Mouse (Mus musculus): ENCODE results near the gene Fam183b. TPM values are rescaled to one million over a fixed set of nuclear protein-coding genes. Genes with fewer than 3 reads are reported as not detected.
A peak's percentile ranks its signal among the peaks of the same experiment; 100 is the strongest.
"Not testable (repeated sequence)": the region's sequence is repeated elsewhere in the genome, so short reads cannot be mapped to it uniquely, and the experiment has no call there.

Gene Fam183b
- 3.3 and 4.8 TPM in 2 replicates for polyA plus RNA-seq (2012; rRNA removed)

DNA sequence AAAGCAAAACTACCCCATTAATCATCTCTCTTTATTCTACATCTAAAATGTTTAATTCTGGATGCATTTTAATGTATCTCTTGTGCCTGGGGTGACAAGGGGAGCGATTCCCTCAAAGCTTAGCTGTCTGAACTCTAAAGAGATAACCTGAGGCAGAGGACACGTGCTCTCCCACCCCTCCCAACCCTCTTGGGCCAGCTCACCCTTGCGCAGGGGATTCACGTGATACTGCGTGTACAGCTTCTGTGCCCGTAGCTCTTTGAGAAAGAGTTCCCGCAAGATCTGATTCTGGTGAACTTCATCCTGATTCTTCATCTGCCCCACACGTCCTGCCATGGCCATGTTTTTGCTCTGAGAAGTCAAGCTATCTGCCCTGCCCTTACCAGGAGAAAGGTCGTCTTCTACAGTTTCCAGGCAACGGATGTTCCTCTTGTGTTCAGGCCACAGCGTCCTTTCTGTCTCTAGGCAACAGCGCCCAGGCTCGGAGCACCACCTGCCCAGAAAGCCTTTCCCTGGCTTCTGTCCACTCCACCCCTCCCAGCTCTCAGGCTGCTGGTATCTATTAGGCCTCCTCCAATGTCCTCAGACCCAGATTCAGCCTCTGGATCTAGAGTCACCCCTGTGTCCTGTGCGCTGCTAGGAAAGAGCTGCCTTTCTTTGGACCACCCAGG is at the start of gene Fam183b:
TSS of gene Fam183b (minus strand) at position 403 of the 671 bp plus-strand sequence.
- no peak for DNase-seq (ENCODE audit: low read depth)

DNA sequence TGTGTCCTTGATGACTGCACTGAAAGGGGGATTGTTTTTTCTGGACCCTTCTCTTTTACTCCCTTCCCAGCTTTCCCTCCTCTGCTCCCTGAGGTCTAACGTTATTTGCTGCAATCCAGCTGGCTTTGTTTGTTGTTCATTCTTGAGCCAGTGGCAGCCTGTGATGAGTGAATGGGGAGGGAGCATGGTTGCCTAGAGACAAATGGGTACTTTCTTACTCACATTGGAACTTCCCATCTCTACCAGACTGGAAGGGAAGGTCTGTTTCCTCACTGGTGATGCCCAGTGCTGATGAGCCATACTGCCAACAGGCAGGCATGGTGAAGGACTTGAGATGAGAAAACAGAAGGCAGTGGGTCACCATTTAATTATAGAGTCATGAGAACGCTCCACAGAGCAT is 48.0 kb upstream of the Fam183b start:
- no peak for DNase-seq (ENCODE audit: low read depth)

DNA sequence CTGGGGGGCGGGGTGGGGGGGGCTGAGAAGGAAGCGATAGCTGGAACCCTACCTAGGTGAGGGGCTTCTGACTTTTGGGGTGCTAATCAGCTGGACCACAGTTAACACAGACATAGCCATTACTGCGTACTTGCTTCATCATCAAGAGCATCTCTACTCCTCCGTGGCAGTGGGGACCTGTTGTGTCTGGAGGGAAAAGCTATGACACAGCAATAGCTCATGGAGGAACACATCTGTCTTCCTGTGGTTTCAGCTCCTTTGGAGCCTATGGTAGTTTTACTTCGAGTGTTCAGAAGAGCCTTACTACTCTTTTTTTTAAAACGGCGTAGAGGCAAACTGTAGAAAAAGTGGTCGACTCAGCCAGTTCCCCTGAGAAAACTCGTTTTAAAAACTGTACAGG is 45.9 kb upstream of the Fam183b start:
- no peak for DNase-seq (ENCODE audit: low read depth)

DNA sequence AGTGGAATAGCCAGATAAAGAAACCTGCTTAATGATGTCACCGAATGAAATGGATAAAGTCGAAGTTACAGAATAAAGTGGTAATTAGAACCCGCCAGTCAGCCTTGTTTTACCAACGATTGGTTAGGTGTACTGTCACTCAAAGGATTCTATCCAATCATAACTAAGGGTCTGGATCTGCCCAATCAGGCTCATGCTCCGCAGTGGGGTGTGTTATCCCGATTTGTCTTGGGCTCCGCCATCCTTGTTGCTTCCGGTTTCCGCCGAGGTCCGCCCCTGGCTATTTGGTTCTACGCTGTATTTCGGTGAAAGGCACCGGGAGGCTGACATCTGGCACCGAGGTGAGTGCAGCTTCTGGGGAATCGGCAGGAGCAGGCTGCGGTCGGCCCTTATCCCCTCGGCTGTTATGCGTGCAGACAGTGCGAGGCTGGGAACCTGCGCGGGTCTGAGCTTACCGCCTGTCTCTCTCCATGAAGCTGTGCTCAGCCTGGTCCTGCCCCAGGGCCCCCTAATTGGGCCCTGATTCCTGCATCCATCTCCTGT is 45.2 kb upstream of the Fam183b start, which contains the start of gene Gm12258:
TSS of gene Gm12258 (plus strand) at position 240 of the 543 bp plus-strand sequence.
- DNase-seq (ENCODE audit: low read depth) = peak; percentile 96

DNA sequence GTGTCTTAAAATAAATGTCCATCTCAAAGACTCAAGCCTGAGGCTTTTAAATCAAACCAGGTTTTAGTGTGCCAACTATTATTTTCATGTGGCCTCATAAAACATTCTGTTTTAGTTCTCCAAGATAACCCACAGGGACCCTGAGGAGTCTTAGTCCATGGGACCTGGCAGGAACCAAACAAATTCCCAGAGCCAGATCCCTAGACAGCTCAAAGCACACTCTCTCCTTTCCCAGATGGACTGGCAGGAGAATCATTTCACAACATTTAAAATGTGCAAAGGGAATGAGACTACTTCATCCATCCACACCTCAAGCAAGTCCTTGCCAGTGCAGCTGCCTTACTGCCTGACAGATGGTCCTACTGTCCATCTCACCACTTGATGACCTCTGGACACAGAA is 37.2 kb upstream of the Fam183b start, which contains the start of gene Olfr311:
TSS of gene Olfr311 (plus strand) at position 301 of the 400 bp plus-strand sequence.
- DNase-seq (ENCODE audit: low read depth) = not testable (repeated sequence)

DNA sequence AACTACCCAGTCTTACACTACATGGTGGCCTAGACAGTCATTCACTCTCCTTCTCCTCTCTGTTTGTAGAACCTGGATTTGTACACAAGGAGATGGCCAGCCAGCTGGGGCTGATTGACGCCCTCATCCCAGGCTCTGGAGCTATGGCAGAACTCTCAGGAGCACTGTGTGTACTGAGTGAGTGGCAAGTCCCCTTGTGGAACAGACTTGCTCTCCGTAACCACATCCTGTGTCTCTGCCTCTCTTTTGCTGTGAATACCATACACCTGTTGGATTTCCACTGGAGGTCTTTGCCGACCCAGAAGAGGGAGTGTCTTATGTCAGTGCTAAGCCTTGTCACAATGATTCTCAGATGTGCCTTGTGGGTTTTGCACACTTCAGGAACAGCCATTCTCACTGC is 30.8 kb upstream of the Fam183b start:
- DNase-seq (ENCODE audit: low read depth) = not testable (repeated sequence)

DNA sequence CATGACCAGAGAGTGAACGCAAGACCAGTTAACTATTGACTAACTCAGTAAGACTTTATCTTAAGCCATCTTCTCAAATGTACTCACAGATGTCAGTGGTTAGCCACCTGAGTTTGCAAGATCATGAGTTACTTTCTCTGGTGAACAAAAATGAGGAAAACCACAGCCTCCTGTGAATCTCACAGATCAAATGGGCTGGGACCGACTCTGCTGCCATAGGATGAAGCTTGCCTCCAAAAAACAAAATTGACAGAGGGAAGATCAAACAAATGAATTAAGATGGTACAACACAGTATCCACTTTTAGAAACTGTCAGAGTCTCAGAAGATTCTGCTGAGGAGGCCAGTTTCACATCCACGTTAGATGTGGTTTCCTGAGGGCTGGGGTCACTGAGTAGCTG is 28.0 kb upstream of the Fam183b start:
- DNase-seq (ENCODE audit: low read depth) = no peak

DNA sequence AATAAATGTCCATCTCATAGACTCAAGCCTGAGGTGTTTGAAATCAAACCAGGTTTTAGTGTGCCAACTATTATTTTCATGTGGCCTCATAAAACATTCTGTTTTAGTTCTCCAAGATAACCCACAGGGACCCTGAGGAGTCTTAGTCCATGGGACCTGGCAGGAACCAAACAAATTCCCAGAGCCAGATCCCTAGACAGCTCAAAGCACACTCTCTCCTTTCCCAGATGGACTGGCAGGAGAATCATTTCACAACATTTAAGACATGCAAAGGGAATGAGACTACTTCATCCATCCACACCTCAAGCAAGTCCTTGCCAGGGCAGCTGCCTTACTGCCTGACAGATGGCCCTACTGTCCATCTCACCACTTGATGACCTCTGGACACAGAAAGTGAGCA is 27.2 kb upstream of the Fam183b start, which contains the start of gene Olfr312:
TSS of gene Olfr312 (plus strand) at position 301 of the 400 bp plus-strand sequence.
- DNase-seq (ENCODE audit: low read depth) = not testable (repeated sequence)

DNA sequence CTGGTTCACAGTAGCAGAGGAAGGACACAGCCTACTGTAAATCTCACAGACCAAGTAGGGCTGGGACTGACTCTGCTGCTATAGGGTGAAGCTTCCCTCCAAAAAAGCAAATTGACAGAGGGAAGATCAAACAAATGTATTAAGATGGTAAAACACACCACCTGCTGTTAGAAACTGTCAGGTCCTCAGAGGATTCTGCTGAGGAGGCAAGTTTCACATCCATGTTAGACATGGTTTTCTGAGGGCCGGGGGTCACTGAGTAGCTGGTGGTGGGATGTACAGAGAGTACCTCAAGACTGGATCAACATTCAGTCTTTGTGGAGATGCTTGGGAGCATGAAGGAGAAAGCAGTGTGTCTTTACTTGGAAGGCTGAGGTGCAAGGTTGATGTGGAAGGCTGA is 13.9 kb upstream of the Fam183b start:
- DNase-seq (ENCODE audit: low read depth) = no peak

DNA sequence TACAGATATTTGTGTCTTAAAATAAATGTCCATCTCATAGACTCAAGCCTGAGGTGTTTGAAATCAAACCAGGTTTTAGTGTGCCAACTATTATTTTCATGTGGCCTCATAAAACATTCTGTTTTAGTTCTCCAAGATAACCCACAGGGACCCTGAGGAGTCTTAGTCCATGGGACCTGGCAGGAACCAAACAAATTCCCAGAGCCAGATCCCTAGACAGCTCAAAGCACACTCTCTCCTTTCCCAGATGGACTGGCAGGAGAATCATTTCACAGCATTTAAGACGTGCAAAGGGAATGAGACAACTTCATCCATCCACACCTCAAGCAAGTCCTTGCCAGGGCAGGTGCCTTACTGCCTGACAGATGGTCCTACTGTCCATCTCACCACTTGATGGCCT is 12.9 kb upstream of the Fam183b start, which contains the start of gene Olfr313:
TSS of gene Olfr313 (plus strand) at position 301 of the 400 bp plus-strand sequence.
- DNase-seq (ENCODE audit: low read depth) = not testable (repeated sequence)

DNA sequence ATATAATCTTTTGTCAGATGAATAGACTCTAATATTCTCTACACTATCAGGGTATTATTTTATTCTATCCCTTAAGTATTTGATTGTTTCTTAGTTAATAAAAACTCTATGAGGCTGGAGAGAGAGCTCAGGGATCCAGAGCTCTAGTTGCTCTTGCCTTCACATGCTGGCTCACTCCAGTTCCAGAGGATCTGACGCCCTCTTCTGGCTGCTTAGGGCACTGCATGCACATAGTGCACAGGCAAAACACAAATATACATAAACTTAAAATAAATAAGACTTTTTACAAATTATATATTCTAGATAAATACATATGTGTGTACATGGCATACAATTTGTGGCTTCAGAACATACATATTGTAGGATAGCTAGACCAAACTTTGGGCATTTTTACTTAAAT is 10.2 kb upstream of the Fam183b start:
- no peak for DNase-seq (ENCODE audit: low read depth)

DNA sequence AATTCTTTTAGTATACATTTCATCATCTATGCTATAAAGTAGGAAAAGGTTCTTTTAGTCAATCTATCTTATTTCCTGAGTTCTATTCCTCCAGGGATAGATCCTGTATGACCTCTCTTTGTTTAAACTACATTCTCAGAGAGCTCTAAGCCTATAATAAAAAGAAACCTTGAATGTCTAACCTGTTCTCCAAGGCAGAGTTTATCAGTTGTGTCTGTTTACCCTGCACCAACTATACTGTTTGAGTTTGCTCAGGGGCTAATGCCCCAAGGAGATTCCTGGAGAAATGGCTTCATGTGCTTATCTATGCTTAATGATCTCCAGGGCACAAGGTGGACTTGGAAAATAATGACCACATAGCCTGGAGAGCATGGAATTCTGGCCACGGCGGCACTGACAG is 2.6 kb upstream of the Fam183b start:
- no peak for DNase-seq (ENCODE audit: low read depth)

DNA sequence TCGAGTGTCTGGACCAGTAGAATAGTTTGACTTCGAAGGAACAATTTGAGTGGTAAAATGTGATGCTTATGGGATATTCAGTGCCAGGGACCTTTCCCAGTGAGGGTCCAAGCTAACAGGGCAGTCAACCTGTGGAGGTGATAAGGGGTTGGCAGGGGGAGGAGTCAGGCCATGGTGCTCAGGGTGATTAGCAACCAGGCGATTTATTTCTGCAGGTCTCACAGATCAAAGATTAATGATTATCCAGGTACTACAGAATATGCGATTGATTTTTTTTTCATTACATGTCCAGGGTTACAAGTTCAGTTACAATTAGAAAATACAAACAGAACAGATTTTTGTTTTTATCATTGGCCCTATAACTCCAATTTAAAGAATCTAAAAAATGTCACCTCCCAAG is 2.1 kb upstream of the Fam183b start:
- DNase-seq (ENCODE audit: low read depth) = no peak

DNA sequence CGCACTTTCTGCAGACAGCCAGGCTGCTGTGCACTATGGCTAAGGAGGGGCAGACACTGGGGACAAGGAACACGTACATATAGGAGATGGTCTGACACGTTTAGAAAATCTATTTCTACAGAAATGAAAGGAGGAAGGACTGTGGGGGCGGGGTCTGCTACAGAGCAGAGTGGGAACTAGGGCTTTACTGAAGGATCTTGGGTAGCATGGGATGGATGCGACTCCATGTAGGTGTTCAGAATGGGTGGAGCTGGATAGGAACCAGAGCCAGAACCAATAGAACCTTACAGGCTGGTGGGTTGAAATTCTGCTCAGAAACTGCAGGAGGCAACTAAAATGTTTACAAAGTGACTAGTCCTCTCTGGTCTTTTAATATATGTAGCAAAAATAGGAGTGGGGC is 2.0 kb downstream of the Fam183b start:
- no peak for DNase-seq (ENCODE audit: low read depth)

DNA sequence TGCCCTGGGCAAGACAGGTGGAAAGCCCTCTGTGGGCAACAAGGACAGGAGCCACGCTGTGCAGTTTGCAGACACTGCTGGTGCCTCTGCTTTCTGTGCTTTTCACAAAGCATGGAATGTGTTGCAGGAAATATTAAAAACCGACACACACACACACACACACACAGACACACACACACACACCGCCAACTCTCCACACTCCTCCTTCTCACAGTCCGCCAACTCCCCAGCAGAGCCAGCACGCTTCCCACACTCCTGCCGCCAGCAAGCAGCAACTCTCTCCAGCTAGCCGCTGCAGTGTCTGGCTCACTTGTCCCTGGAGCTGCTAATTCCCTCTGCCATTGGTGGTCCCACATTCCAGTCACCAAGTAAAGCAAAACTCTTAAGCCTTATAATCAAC is 4.9 kb downstream of the Fam183b start:
- DNase-seq (ENCODE audit: low read depth) = no peak

DNA sequence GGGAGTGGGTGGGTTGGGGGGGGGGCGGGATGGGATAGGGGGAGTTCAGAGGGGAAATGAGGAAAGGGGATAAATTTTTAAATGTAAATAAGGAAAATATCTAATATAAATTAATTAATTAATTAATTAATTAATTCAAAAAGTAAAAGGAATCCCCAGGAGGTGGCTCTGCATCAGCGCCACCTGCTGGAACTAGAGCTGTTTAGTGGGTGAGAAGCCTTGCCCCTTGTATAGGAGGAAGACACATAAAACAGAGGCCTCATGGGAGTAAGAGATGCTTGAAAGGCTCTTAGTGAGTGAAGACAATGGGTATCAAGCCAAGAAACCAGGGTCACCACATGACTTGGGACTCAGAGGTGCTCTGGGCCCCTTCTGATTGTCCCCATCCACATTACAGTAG is 5.9 kb downstream of the Fam183b start:
- DNase-seq (ENCODE audit: low read depth) = no peak

DNA sequence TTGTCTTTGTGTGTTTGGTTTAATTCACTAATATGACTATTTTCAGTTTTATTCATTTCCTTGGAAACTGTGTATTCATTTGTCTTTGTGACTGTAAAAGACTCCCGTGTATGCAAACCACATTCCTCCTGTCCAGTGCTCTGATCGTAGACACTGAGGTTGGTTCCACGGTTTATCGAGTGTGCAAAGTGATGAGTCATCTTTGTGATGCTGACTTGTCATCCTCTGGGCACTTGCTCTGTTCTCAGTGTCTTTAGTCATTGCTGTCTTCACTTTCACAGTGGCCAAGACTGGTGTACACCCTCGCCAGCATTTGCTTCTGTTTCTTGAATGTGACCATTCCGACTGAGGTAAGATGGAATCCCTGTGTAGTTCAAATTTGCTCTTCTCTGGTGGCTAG is 11.1 kb downstream of the Fam183b start:
- DNase-seq (ENCODE audit: low read depth) = no peak

DNA sequence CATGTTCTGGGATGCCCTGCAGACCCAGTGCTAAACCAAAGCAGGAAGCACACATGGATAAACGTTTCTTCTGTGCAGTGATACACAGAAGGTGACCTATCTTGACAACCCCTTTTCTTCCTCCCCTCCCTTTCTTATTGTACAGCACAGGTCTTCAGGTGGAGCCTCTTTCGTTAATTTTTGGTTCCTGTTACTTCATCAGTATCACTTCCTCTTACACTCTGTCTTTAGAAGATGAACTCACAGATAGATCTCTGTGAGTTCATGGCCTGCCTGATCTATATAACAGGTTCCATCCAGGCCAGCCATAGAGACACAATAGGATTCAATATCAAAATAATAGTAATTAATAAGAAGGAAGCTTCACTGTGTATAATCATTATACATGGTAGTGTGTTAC is 11.7 kb downstream of the Fam183b start:
- no peak for DNase-seq (ENCODE audit: low read depth)

DNA sequence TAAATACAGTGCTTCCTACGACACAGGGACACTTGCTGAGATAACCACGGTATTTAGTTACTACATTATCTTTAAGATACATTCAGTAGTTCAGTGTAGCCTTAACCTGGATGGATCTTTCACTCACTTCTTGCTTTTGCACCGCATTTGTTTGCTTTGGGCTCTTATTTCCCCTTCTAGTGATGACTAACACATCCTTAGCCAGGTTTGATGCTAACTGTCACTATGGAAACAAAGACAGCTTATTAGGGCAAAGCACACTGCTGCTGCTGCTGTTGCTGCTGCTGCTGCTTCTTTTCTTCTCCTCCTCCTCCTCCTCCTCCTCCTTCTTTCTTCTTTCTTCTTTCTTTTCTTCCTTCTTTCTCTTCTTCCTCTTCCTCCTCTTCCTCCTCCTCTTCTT is 12.2 kb downstream of the Fam183b start:
- no peak for DNase-seq (ENCODE audit: low read depth)

DNA sequence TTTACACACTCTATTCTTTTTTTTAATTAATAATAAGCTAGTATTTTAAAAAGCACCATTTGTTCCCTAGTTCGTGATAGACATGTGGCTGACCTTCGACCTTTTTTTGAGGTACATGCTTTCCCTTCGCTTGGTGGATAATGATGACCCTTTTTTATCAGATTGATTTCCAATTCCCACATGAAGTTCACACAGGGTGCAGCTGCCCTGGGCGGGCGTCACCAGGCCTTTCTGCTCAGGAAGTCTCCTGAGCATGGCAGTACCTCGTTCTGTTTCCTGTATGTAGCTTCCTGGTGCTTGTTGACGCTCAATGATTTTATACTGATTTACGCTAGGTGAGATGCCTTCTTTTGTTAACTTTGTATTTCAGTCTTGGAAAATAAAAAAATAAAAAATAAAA is 13.4 kb downstream of the Fam183b start:
- no peak for DNase-seq (ENCODE audit: low read depth)

DNA sequence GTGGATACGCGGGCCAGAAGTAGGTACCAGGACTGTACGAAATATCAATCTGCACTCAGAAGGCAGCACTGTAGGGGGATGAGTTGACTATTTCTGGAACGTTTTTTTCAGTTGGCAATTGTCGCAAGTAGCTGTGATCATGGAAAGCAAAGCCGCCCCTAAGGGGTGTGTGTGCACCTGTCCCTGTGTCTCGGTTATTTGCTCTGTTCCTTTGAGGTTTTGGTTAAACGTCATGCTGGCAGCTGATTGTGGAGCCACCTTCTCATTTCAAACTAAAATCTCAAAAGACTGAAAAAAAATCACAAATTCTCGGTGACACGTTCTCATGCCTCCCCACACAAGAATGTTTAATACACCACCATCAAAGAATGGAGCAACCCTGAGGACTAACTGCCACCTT is 14.1 kb downstream of the Fam183b start:
- no peak for DNase-seq (ENCODE audit: low read depth)

DNA sequence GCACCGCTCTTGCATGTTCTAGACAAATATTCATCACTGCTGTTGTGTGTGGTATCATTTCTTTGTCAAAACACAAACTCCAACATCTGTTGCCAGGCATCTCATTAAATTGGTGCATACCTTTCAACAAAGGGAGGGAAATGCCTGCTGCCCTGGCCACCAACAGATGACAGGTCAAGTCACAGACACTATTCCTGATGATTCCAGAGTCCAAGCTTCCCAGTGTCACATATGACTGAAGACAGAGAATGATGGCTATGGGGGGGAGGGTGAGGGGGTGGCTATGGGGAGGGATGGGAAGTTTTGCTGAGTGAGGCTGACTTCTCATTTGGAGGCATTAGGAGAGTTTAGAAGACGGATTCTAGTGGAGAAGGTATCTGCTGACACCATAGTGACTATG is 17.6 kb downstream of the Fam183b start:
- DNase-seq (ENCODE audit: low read depth) = no peak

DNA sequence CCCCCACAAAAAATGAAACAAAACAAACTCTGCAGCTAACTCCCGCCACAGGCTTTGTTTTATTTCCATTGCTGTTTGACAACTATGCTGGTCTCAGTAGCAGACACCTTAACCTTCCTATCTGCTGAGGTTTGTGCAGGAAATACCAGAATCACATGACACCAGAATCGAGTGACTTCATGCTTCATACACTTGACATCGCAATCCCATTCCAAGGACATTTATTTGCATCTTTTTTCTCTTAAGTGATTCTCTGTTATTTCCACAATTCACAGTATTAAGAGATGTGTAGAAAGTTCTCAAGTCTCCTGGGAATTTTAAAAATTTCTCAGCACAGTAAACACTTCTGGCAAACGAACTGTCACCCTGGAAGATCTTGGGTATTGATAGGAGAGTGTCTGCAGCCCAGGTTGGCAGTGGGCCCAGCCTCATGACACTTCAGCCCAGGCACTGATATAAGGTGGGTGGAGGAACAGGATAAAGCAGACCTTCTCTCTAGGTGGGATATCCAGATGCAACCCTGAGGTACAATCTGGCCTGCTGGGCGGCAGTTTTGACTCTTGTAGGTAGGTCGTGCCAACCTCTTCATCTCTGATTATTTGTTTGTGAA is 19.2 kb downstream of the Fam183b start, which contains the start of gene Olfr314:
TSS of gene Olfr314 (plus strand) at position 473 of the 610 bp plus-strand sequence.
- DNase-seq (ENCODE audit: low read depth) = no peak

Measured in gonadal fat pad, adult 2 months (tissue).